Mouse (Mus musculus) CH12.LX (cell line): Measurements from ENCODE around the gene Rhobtb3.

Experiments
- CHD2 ChIP-seq: IDR thresholded peaks from 2 replicates; pipeline ENCODE4 v1.6.1; 2011; ENCODE audit warnings: low read length, improper control_type of control experiment
- CTCF ChIP-seq, 2 experiments: IDR thresholded peaks in 1 of 2; conservative IDR thresholded peaks in 1 of 2; 2 replicates each; pipeline ENCODE4 v1.5.1; 2011 to 2012; ENCODE audit warnings: low read depth in 2 of 2, low read length in 2 of 2, improper control_type of control experiment in 1 of 2, inconsistent platforms in 1 of 2, mild to moderate bottlenecking in 1 of 2, moderate library complexity in 1 of 2
- ELF1 ChIP-seq: IDR thresholded peaks from 2 replicates; pipeline ENCODE4 v1.6.1; 2014; ENCODE audit warnings: low read depth, mild to moderate bottlenecking, inconsistent platforms, low read length, improper control_type of control experiment
- EP300 ChIP-seq: IDR thresholded peaks from 2 replicates; pipeline ENCODE4 v1.6.1; 2011; ENCODE audit warnings: low read length, improper control_type of control experiment
- MYC ChIP-seq: IDR thresholded peaks from 2 replicates; pipeline ENCODE4 v1.6.1; 2011; ENCODE audit warnings: low read depth, mild to moderate bottlenecking, improper control_type of control experiment, low read length
- NELFE ChIP-seq: IDR thresholded peaks from 2 replicates; pipeline ENCODE4 v1.6.1; 2011; ENCODE audit warnings: low read depth, low read length, improper control_type of control experiment
- POLR2A ChIP-seq: IDR thresholded peaks from 2 replicates; pipeline ENCODE4 v1.6.1; 2011; ENCODE audit warnings: low read depth, mild to moderate bottlenecking, improper control_type of control experiment, low read length
- TBP ChIP-seq: conservative IDR thresholded peaks from 2 replicates; pipeline ENCODE4 v1.6.1; 2011; ENCODE audit warnings: low read depth, low read length, improper control_type of control experiment
- USF1 ChIP-seq: IDR thresholded peaks from 2 replicates; pipeline ENCODE4 v1.6.1; 2014; ENCODE audit warnings: low read depth, mild to moderate bottlenecking, inconsistent platforms, low read length, improper control_type of control experiment

GRCm38 (mm10) chr13:75907133-75907532 is 36.6 kb downstream of the Rhobtb3 start:
- TF ChIP-seq CTCF (conservative IDR thresholded peaks at IDR 0.05 in 1 of 2, IDR thresholded peaks at IDR 0.05 in 1 of 2; ENCODE audit: low read depth in 2 of 2, low read length in 2 of 2) (no peak), TBP (no peak), POLR2A (no peak), CHD2 (no peak), ELF1 (no peak), EP300 (no peak), NELFE (no peak), MYC (no peak), USF1 (no peak)
